Mouse (Mus musculus) gastrocnemius, postnatal 10 days (tissue): ENCODE data around the gene Maged1. TPM values are rescaled to one million over a fixed set of nuclear protein-coding genes. Genes with fewer than 3 reads are reported as not detected.
"Not testable (repeated sequence)": the region's sequence is repeated elsewhere in the genome, so short reads cannot be mapped to it uniquely, and the experiment has no call there.

Experiments
- DNase-seq: peaks from one replicate; pipeline ENCODE4 v3.0.0; 2021; ENCODE audit warnings: mixed read lengths
- long read RNA-seq, 2 experiments: library from polyadenylated mRNA; stranded (forward); transcript quantifications; one replicate each; pipeline ENCODE4 v2.0.0; 2021
- total RNA-seq, 2 experiments: library from RNA; stranded (reverse); gene quantifications; 2 replicates each; pipeline ENCODE4 v1.2.3; 2021

Maged1 gene
- total RNA-seq = 100 to 1,000 TPM; 117 to 146 TPM
- long read RNA-seq, experiment 1, transcript Maged1-201 (13 exons, 2,821 nt) = major isoform, 184 of 237 reads
- long read RNA-seq, experiment 1, transcript Maged1-207 (12 exons, 2,884 nt) = minor isoform, 14 of 237 reads
- long read RNA-seq, experiment 1, partial matches to known transcripts = 27 of 237 reads
- long read RNA-seq, experiment 1, other reads (novel, unspliced or antisense) = 12 of 237 reads
- long read RNA-seq, experiment 2, transcript Maged1-207 (12 exons, 2,884 nt) = minor isoform, 7 of 198 reads
- long read RNA-seq, experiment 2, transcript Maged1-201 (13 exons, 2,821 nt) = major isoform, 163 of 198 reads
- long read RNA-seq, experiment 2, partial matches to known transcripts = 25 of 198 reads
- long read RNA-seq, experiment 2, other reads (novel, unspliced or antisense) = 3 of 198 reads

DNA sequence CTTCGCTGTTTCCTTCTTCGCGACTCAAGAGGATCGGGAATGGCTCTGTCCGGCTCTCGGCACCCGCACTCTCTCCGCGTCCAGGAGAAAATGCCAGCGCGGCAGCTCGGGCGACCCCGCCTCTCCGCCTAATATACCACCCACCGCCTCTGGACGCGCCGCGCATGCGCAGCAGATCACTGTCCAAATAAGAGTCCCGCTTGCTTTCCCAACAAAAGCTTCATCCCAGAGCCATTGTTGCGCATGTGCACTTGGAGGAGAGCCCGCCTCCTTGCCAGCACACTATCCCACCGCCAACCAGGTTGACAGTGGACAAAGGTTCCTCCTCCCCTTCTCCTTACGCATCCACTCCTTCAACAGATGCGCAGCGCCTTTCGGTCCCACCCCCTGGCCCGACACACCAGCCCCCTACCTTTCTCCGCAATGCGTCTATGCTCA is at the start of gene Maged1:
Gene Maged1, minus strand, starts transcription at position 226 of the 438 bp plus-strand sequence.
- DNase-seq = peak; percentile 80

DNA sequence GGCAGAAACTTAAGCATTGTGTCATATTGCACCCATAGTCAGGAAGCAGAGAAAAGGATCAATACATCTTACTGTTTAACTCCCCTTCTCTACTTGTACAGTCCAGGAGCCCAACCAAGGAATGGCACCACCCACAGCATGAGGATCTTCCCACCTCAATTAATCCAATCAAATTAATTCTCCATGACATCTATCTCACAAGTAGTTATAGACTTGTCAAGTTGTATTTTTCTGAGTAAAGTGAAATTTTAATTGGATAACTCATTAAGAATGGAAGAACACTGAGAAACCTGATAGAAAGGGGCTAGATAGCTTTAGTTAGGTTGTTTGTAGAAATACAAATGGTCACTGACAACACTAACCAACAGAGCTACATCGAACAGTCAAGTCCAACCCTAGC is 38.3 kb upstream of the Maged1 start:
- DNase-seq = no peak

DNA sequence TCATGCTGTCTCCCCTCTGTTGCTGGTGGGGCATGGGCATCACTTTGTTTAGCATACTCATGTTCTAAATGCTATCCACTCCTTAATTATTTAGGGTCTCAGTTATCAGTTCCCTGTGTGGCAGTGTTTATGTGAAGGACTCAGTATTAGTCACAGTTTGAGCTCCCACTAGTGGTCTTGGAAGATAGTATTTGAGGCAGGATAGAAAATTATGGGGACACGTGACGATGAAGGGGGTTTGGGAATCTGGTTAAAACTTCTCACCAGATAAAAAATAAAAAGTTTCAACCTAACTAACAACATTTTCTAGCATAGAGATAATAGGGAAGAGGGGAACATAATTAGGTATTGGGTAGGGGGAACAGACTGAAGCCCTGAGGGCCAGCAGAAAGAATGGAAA is 22.8 kb upstream of the Maged1 start:
- DNase-seq = no peak

DNA sequence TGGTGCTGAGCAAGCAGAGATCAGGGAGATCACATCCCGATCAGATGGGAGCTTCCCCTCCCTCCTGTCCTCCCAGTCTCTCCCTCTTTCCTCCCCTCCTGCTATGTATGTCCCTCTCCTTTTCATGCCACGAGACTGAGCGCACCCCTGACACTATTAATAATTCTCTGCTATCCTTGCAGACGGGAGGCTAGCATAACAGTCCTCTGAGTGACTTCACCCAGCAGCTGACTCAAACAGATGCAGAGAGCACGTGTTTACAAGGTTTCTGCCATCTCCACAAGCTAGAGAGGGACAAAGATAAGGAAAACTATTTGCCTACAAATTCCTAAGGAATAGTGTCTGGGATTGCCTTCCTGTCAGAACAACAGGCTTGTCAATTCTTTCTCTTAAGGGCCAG is 20.4 kb upstream of the Maged1 start:
- DNase-seq = no peak

GRCm38 (mm10) chrX:94548227-94548626 is 6.3 kb upstream of the Maged1 start:
- no peak for DNase-seq

DNA sequence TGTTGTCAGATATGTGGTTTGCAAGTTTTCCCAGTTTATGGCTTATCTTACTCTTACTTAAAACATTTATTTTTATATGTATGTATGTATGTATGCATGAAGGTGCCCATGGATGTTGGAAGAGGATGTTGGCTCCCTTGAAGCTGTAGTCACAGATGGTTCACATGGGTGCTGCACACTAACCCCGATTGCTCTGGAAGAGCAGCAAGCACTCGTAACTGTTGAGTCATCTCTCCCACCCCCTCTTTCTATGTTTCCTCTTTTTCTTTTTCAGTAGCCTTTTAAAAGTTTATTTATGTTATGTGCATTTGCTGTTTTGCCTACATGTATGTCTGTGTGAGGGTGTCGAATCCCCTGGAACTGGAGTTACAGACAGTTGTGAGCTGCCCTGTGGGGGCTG is 4.0 kb upstream of the Maged1 start:
- DNase-seq = no peak

- DNase-seq = no peak
These were observed 3.0 kb upstream of the Maged1 start for GRCm38 (mm10) chrX:94544923-94545322.

DNA sequence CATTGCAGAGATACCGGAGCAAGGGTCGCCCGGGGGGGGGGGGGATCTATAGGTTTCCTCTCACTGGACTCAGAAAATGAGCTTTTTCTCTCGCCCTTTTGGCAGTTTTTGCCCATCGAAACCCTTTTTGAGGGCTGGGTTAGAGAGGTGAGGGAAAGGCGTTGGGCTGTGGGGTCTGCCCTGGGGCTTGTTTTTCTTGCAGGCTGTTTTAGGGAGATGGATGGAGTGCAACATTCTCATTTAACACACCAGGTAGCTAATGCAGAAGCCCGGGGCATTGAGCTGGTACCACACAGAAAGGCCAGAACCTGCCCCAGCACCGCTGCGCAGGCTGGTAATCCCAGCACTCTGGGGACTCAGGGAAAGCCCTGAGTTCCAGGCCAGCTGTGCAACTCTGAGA is 593 bp upstream of the Maged1 start:
- no peak for DNase-seq

DNA sequence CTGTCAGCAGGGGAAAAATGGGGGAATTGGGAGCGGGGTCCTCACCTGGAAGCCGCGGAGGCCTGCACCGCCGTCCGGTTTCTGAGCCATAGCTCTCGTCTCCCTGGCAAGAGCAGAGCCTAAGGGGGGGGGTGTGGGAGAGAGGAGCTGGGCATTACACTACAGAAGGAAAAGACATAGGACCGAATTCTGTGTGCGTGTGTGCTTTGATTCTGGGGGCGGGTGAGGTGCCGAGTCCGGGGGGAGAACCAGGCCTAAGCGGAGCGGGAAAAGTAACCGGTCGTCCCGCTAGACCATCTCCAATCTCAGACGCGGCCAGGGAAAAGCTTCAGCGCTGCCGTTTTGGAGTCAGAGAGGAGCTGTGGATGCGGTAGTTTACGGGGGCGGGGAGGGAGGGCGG is 737 bp downstream of the Maged1 start:
- DNase-seq = no peak

GRCm38 (mm10) chrX:94540341-94541201 is 1.4 kb downstream of the Maged1 start:
- peak; percentile 66 for DNase-seq

- DNase-seq = no peak
These were observed 7.6 kb downstream of the Maged1 start for GRCm38 (mm10) chrX:94534346-94534745.

- DNase-seq = no peak
These were observed 11.6 kb downstream of the Maged1 start for GRCm38 (mm10) chrX:94530301-94530700.

- DNase-seq = no peak
These were observed 19.8 kb downstream of the Maged1 start for GRCm38 (mm10) chrX:94522166-94522565.

DNA sequence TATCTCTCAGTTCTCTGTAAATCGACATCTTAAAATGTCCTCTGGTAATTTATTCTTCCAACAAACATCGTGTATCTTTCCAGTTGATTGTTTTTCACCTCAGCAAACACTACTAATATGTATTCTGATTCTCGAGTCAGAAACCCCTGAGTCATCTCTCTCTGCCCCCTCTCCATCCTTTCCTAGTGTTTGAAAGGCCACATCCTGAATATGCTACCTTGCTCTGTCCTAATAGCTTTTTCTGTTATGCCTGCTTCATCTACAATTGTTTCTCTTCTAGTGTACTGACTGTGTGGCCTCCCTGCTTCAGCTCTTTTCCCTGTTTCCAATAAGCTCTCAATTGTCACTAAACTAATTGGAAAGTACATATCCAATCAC is 33.5 kb downstream of the Maged1 start:
- DNase-seq = no peak

- not testable (repeated sequence) for DNase-seq
These were observed 34.1 kb downstream of the Maged1 start for GRCm38 (mm10) chrX:94507698-94508441.

DNA sequence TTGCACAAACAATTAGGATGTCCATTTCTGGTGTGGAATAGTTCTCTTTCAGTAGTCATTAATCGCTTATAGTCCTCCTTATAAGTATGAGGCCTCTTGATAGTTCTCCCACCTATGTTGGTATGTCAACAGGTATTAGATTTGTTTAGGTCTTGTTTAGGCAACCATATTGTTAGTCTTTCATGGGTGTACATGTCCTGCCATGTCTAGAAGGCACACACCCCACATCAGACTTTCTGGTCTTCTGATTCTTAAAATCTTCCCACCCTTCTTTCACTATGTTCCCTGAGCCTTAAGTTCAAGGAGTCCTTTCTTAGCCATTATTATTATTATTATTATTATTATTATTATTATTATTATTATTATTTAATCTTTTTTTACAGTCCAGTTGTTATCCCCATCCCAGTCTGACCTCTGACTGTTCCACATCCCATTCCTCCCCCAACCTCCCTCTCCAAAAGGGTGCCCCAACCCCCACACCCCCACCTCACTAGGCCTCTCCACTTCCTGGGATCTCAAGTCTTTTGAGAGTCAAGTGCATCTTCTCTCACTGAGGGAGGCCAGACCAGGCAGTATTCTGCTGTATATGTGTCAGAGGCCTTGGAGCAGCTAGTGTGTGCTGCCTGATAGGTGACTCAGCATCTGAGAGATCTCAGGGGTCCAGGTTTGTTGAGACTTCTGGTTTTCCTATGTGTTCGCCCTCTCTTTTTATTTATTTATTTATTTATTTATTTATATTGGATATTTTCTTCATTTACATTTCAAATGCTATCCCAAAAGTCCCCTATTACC is 55.7 kb downstream of the Maged1 start:
- no peak for DNase-seq

Other genes starting within 250 kb of the Maged1 start
- under 1 TPM in 1 of 2 experiments, not detected in 1; 0.14 TPM for gene Fam90a1b, start 175.4 kb downstream of the Maged1 start, total RNA-seq
- gene Apoo, start 175.0 kb downstream of the Maged1 start, total RNA-seq = 100 to 1,000 TPM; 122 to 171 TPM
- gene Gspt2, start 93.9 kb upstream of the Maged1 start, total RNA-seq = 1 to 10 TPM; 1.2 to 1.8 TPM
- gene Zxdb, start 182.4 kb upstream of the Maged1 start, total RNA-seq = 1 to 10 TPM; 4.4 to 4.5 TPM